Mouse (Mus musculus): ENCODE measurements at regions not wholly inside any gene's neighbourhood (a gene's known extent, or its start where the extent isn't known, plus 50 kb on each side); places are given as distances from the start of the nearest gene placed in this dataset.

GRCm38 (mm10) chr1:92719864-92720263 is 71.2 kb upstream of the Otos start:
- no peaks in the 10 kb centered on the region for H3K36me3 ChIP-seq (ENCODE audit: control insufficient read depth, insufficient read depth, low read length)
- no peaks in the 10 kb centered on the region for H3K9me3 ChIP-seq (ENCODE audit: control insufficient read depth, low read length)
- no peak for ATAC-seq (ENCODE audit: low read depth)
- no peaks in the 10 kb centered on the region for H3K27me3 ChIP-seq (ENCODE audit: control insufficient read depth, insufficient read depth, low read depth, low read length)
- H3K27ac ChIP-seq (ENCODE audit: low read length) = no peak overlapping the region
- H3K4me3 ChIP-seq (ENCODE audit: low read length) = no peak overlapping the region
- 92% methylated on average over 6 of the region's 6 CpGs for WGBS
- H3K4me1 ChIP-seq (replicated peaks; ENCODE audit: control insufficient read depth, insufficient read depth, low read length) = no peaks in the 10 kb centered on the region
- H3K9ac ChIP-seq (ENCODE audit: low read length) = no peak overlapping the region
- H3K4me2 ChIP-seq (ENCODE audit: low read depth, low read length) = no peak overlapping the region

GRCm38 (mm10) chr1:92718108-92718507 is 69.5 kb upstream of the Otos start:
- WGBS = 69% methylated on average over 4 of the region's 4 CpGs
- no peak overlapping the region for H3K27ac ChIP-seq (ENCODE audit: low read length)
- H3K9ac ChIP-seq (ENCODE audit: low read length) = no peak overlapping the region
- no peak overlapping the region for H3K4me2 ChIP-seq (ENCODE audit: low read depth, low read length)
- H3K4me3 ChIP-seq (ENCODE audit: low read length) = no peak overlapping the region
- no peaks in the 10 kb centered on the region for H3K4me1 ChIP-seq (replicated peaks; ENCODE audit: control insufficient read depth, insufficient read depth, low read length)
- H3K36me3 ChIP-seq (ENCODE audit: control insufficient read depth, insufficient read depth, low read length) = no peaks in the 10 kb centered on the region
- H3K9me3 ChIP-seq (ENCODE audit: control insufficient read depth, low read length) = no peaks in the 10 kb centered on the region
- no peak for ATAC-seq (ENCODE audit: low read depth)
- no peaks in the 10 kb centered on the region for H3K27me3 ChIP-seq (ENCODE audit: control insufficient read depth, insufficient read depth, low read depth, low read length)

- Histone ChIP-seq H3K36me3 (ENCODE audit: control insufficient read depth, insufficient read depth, low read length) (no peaks in the 10 kb centered on the region), H3K9me3 (ENCODE audit: control insufficient read depth, low read length) (no peaks in the 10 kb centered on the region), H3K9ac (ENCODE audit: low read length) (no peak overlapping the region), H3K4me3 (ENCODE audit: low read length) (no peak overlapping the region), H3K27ac (ENCODE audit: low read length) (no peak overlapping the region), H3K4me2 (ENCODE audit: low read depth, low read length) (no peak overlapping the region), H3K27me3 (ENCODE audit: control insufficient read depth, insufficient read depth, low read depth, low read length) (no peaks in the 10 kb centered on the region), H3K4me1 (replicated peaks; ENCODE audit: control insufficient read depth, insufficient read depth, low read length) (no peaks in the 10 kb centered on the region)
- WGBS = 52% methylated on average over 9 of the region's 9 CpGs
- ATAC-seq (ENCODE audit: low read depth) = no peak
Observed at GRCm38 (mm10) chr1:92714725-92715324, 66.2 kb upstream of the Otos start.

GRCm38 (mm10) chr1:92712366-92712765 is 63.7 kb upstream of the Otos start:
- H3K27ac ChIP-seq (ENCODE audit: low read length) = no peak overlapping the region
- H3K4me3 ChIP-seq (ENCODE audit: low read length) = no peak overlapping the region
- no peak for ATAC-seq (ENCODE audit: low read depth)
- H3K9ac ChIP-seq (ENCODE audit: low read length) = no peak overlapping the region
- H3K4me1 ChIP-seq (replicated peaks; ENCODE audit: control insufficient read depth, insufficient read depth, low read length) = peaks cover 5% of the 10 kb centered on the region; the same call in 1 of the 2 replicates
- no peak overlapping the region for H3K4me2 ChIP-seq (ENCODE audit: low read depth, low read length)
- WGBS = 79% methylated on average over 8 of the region's 8 CpGs
- no peaks in the 10 kb centered on the region for H3K36me3 ChIP-seq (ENCODE audit: control insufficient read depth, insufficient read depth, low read length)
- no peaks in the 10 kb centered on the region for H3K9me3 ChIP-seq (ENCODE audit: control insufficient read depth, low read length)
- H3K27me3 ChIP-seq (ENCODE audit: control insufficient read depth, insufficient read depth, low read depth, low read length) = no peaks in the 10 kb centered on the region

GRCm38 (mm10) chr1:92710321-92710839 is 61.7 kb upstream of the Otos start:
- Histone ChIP-seq H3K9me3 (ENCODE audit: control insufficient read depth, low read length) (no peaks in the 10 kb centered on the region), H3K4me1 (replicated peaks; ENCODE audit: control insufficient read depth, insufficient read depth, low read length) (peaks cover 5% of the 10 kb centered on the region; the same call in 1 of the 2 replicates), H3K27ac (ENCODE audit: low read length) (no peak overlapping the region), H3K4me2 (ENCODE audit: low read depth, low read length) (no peak overlapping the region), H3K4me3 (ENCODE audit: low read length) (no peak overlapping the region), H3K9ac (ENCODE audit: low read length) (no peak overlapping the region), H3K27me3 (ENCODE audit: control insufficient read depth, insufficient read depth, low read depth, low read length) (no peaks in the 10 kb centered on the region), H3K36me3 (ENCODE audit: control insufficient read depth, insufficient read depth, low read length) (no peaks in the 10 kb centered on the region)
- ATAC-seq (ENCODE audit: low read depth) = no peak
- WGBS = 80% methylated on average over 2 of the region's 2 CpGs

- ATAC-seq (ENCODE audit: low read depth) = 0 out of 2 replicates have a peak, but pooled peaks have one; percentile 5
- H3K4me3 ChIP-seq (ENCODE audit: low read length) = no peak overlapping the region
- H3K9ac ChIP-seq (ENCODE audit: low read length) = no peak overlapping the region
- no peaks in the 10 kb centered on the region for H3K36me3 ChIP-seq (ENCODE audit: control insufficient read depth, insufficient read depth, low read length)
- no peak overlapping the region for H3K4me2 ChIP-seq (ENCODE audit: low read depth, low read length)
- peaks cover 5% of the 10 kb centered on the region; the same call in 1 of the 2 replicates for H3K4me1 ChIP-seq (replicated peaks; ENCODE audit: control insufficient read depth, insufficient read depth, low read length)
- no peaks in the 10 kb centered on the region for H3K9me3 ChIP-seq (ENCODE audit: control insufficient read depth, low read length)
- H3K27me3 ChIP-seq (ENCODE audit: control insufficient read depth, insufficient read depth, low read depth, low read length) = no peaks in the 10 kb centered on the region
- 50% methylated on average over 14 of the region's 14 CpGs for WGBS
- H3K27ac ChIP-seq (ENCODE audit: low read length) = no peak overlapping the region
Observed at GRCm38 (mm10) chr1:92709190-92709850, 60.7 kb upstream of the Otos start.

- H3K27me3 ChIP-seq (ENCODE audit: control insufficient read depth, insufficient read depth, low read depth, low read length) = no peaks in the 10 kb centered on the region
- no peaks in the 10 kb centered on the region for H3K9me3 ChIP-seq (ENCODE audit: control insufficient read depth, low read length)
- no peak overlapping the region for H3K4me3 ChIP-seq (ENCODE audit: low read length)
- ATAC-seq (ENCODE audit: low read depth) = peak; percentile 81
- H3K4me2 ChIP-seq (ENCODE audit: low read depth, low read length) = no peak overlapping the region
- H3K36me3 ChIP-seq (ENCODE audit: control insufficient read depth, insufficient read depth, low read length) = no peaks in the 10 kb centered on the region
- H3K27ac ChIP-seq (ENCODE audit: low read length) = peak overlapping the region; percentile 9; the same call in 1 of the 2 replicates
- peaks cover 5% of the 10 kb centered on the region; the same call in 1 of the 2 replicates for H3K4me1 ChIP-seq (replicated peaks; ENCODE audit: control insufficient read depth, insufficient read depth, low read length)
- 71% methylated on average over 19 of the region's 19 CpGs for WGBS
- no peak overlapping the region for H3K9ac ChIP-seq (ENCODE audit: low read length)
Observed at GRCm38 (mm10) chr1:92707917-92708897, 59.6 kb upstream of the Otos start.

GRCm38 (mm10) chr1:92707441-92707840 is 58.8 kb upstream of the Otos start:
- H3K4me2 ChIP-seq (ENCODE audit: low read depth, low read length) = no peak overlapping the region
- H3K4me3 ChIP-seq (ENCODE audit: low read length) = no peak overlapping the region
- 67% methylated on average over 2 of the region's 2 CpGs for WGBS
- no peaks in the 10 kb centered on the region for H3K27me3 ChIP-seq (ENCODE audit: control insufficient read depth, insufficient read depth, low read depth, low read length)
- no peak overlapping the region for H3K9ac ChIP-seq (ENCODE audit: low read length)
- H3K9me3 ChIP-seq (ENCODE audit: control insufficient read depth, low read length) = no peaks in the 10 kb centered on the region
- H3K36me3 ChIP-seq (ENCODE audit: control insufficient read depth, insufficient read depth, low read length) = no peaks in the 10 kb centered on the region
- H3K4me1 ChIP-seq (replicated peaks; ENCODE audit: control insufficient read depth, insufficient read depth, low read length) = peaks cover 5% of the 10 kb centered on the region; the same call in 1 of the 2 replicates
- no peak overlapping the region for H3K27ac ChIP-seq (ENCODE audit: low read length)
- no peak for ATAC-seq (ENCODE audit: low read depth)

GRCm38 (mm10) chr1:92703903-92704302 is 55.3 kb upstream of the Otos start:
- H3K9me3 ChIP-seq (ENCODE audit: control insufficient read depth, low read length) = no peaks in the 10 kb centered on the region
- no peak overlapping the region for H3K4me3 ChIP-seq (ENCODE audit: low read length)
- no peaks in the 10 kb centered on the region for H3K36me3 ChIP-seq (ENCODE audit: control insufficient read depth, insufficient read depth, low read length)
- WGBS = 71% methylated on average over 12 of the region's 12 CpGs
- H3K27ac ChIP-seq (ENCODE audit: low read length) = no peak overlapping the region
- no peak for ATAC-seq (ENCODE audit: low read depth)
- no peak overlapping the region for H3K9ac ChIP-seq (ENCODE audit: low read length)
- H3K4me1 ChIP-seq (replicated peaks; ENCODE audit: control insufficient read depth, insufficient read depth, low read length) = peaks cover 7% of the 10 kb centered on the region
- no peak overlapping the region for H3K4me2 ChIP-seq (ENCODE audit: low read depth, low read length)
- H3K27me3 ChIP-seq (ENCODE audit: control insufficient read depth, insufficient read depth, low read depth, low read length) = no peaks in the 10 kb centered on the region

Data from lung, embryonic 16.5 days (tissue).